Mouse (Mus musculus) spleen, adult 2 months (tissue): Measurements from ENCODE around the gene Fhit.

Experiments used
- CTCF ChIP-seq: fragments of 200-500 bp; IDR thresholded peaks from 2 replicates; pipeline ENCODE4 v1.5.1; 2011; ENCODE audit warnings: mild to moderate bottlenecking, inconsistent platforms; ENCODE audit not compliant: insufficient read depth, insufficient read length, insufficient replicate concordance; ENCODE audit errors: extremely low read depth
- POLR2A ChIP-seq: fragments of 200-500 bp; IDR thresholded peaks from 2 replicates; pipeline ENCODE4 v1.6.1; 2011; ENCODE audit warnings: low read depth, low read length, inconsistent platforms

- TF ChIP-seq CTCF (no peak), POLR2A (no peak)
These were observed 1039.7 kb downstream of the Fhit start for GRCm38 (mm10) chr14:10122176-10122575.
